Mouse (Mus musculus) natural killer cell, adult 2 months (primary cell): ENCODE data around the gene Rbmxl1.

ENCODE experiments used
- DNase-seq, 2 experiments: peaks; one replicate each; pipeline ENCODE4 v3.0.0; 2022; ENCODE audit warnings: low spot score in 2 of 2

Rbmxl1 gene

DNA sequence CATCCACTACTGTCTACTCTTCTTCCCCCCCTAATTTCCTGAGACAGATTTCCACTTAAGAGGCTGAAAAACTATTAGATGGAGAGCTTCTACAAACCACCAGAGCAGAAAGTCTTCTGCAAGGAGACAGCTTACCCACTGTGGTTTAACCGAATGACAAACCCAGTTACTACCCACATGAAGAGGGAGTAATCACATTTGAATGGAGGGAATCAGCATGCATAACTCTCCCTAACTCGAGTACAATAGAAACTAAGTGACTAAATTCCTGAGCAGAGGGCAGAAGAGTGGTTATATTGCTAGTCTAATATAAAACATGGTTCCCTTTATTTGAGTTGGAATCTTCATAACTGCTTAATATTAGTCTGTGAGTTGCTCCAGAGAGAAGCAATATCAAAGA is 15.7 kb downstream of the Rbmxl1 start:
- DNase-seq: no peak

DNA sequence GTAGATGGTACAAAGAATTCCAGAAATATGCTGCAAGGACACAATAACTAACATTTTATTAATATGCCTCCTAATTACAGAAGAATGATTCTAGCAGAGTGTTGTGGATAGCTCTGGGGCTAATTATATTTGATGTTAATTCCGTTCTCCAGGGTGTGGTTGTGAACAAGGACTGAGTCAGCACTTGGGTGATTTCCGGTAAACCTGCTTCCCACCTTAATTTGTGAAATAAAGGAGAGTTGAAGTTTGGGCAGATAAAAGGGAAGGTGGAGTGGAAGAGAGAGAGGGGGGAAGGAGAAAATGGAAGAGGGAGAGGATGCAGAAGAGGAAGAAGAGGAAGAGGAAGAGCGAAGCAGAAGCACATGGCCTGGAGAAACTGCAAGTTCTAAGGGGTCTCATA is 19.0 kb downstream of the Rbmxl1 start:
- no peak for DNase-seq

DNA sequence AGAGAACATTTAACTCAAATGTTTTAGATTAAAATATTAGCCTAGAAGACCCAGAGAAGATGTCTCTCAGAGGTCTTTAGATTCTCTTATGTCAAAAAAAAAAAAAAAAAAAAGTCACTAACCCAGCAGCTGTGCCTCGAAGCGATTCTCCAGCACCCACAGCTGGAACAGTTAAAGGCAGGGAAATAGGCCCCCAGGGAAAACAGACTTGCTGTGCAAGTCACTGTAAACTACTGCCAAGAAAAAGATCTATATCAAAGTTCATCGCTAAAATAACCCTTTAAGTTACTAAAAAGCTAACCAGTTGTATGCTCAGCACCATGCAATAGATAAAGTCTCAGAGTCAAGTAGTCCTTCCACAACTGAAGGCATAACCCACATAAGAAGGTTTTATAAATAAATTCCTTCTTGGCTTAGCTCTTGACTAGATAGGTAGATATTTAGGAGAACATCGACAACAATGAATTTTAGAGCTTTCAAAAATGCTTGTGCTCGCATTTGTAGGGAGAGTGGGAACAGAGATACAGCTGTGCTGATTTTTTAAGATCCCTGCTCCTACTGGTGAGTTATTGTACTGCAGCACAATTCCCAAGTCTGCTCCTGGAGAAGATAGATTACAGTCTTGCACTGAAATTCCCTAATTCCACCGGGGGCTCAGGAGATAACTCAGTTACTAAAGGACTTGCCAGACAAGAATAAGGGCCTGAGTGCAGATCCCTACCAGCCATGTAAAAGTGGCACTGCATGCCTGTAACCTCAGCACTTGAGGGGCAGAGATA is 31.5 kb downstream of the Rbmxl1 start:
- DNase-seq: no peak

DNA sequence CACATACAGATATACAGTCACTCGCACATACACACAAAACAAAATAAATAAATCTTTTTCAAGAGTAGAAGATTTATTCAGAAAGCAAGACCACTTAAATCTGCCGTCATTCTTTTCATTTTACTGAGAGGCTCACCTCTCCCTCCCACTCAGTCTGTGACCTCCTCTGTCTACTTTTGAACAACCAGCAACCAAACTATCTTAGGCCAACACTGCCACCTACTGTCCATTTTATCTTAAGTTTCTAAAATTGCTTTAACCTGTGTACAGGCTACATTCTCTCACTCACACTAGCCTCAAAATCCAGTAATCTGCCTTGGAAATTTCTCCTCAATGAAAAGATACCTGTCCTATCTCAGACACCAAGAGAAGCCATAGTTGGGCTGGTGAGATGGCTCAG is 40.8 kb downstream of the Rbmxl1 start:
- DNase-seq: no peak

DNA sequence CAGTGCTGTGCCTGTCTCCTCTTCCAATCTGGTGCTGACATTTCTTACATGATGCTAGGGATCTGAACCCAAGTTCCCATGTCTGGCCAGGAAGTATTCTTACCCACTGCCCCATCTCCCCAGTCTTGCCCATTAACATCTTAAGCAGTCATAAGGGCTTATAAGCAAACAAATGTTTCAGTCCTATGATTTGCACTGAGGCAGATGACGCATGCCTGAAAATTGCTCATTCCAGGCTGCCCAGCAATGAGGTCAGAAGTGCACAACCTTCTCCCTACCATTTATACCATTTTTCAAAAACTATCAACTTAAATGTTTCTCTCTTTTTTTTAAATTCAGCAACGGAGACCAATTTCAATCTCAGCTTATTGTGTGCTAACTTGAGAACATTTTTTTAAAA is 44.8 kb downstream of the Rbmxl1 start:
- DNase-seq: no peak

DNA sequence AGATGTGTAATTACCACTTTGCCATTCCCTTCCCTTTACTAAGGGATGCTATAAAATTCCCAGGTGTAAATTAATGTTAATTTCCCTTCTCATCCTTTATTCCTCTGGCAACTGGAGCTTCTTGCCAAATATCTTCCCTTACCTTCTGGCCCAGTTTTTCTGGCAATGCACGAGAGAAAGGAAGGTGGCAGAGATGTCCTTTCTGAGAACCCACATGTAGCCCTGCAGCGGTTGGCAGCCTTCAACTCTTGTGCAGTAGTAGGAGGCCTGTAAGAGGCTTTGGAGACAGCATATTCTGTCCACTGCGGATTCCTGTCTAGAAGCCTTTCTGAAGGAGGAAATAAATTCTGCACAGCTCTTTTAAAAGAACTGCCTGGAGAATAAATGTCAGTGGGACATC is 52.3 kb downstream of the Rbmxl1 start:
- DNase-seq: no peak
